In genomic region chr9:105390616-105391015, GRCm38 (mm10) we compare ENCODE assay signal across 17 mouse cellular contexts. TPM values are rescaled to one million over a fixed set of nuclear protein-coding genes. Genes with fewer than 3 reads are reported as not detected.
DNase-seq lines count a peak whose midpoint lies in the region; TF ChIP-seq lines count a peak whose summit lies in the region.
"Had no signal": no experiment of that assay in that cellular context is flagged by ENCODE, and none has a peak within 500 bp of the region (broad histone marks: within the 10 kb centered on the region; RNA-seq: fewer than 3 reads in every experiment).

No protein-coding gene starts in this region.

- H3K36me3 ChIP-seq in testis, adult 2 months (ENCODE audit: control insufficient read depth, insufficient read depth, low read length) = no peaks in the 10 kb centered on the region; the same call in 1 of the 2 replicates
- H3K36me3 ChIP-seq: embryonic facial prominence, embryonic 10.5 days; embryonic facial prominence, embryonic 12.5 days had no signal

- H3K4me1 ChIP-seq in testis, adult 2 months (ENCODE audit: control insufficient read depth, insufficient read depth, low read length) = no peaks in the 10 kb centered on the region
- H3K4me1 ChIP-seq: embryonic facial prominence, embryonic 10.5 days; embryonic facial prominence, embryonic 12.5 days had no signal

- TF ChIP-seq POLR2A in testis, adult 2 months (IDR thresholded peaks at IDR 0.05; ENCODE audit: control insufficient read depth, low read depth, low read length) = no peak

- H3K4me3 ChIP-seq in testis, adult 2 months (ENCODE audit: control insufficient read depth, low read depth, low read length) = peak overlapping the region; percentile 85
- H3K4me3 ChIP-seq: embryonic facial prominence, embryonic 10.5 days; embryonic facial prominence, embryonic 12.5 days; forebrain, embryonic 13.5 days had no signal

- no peak for TF ChIP-seq CTCF in testis, adult 2 months (IDR thresholded peaks at IDR 0.05; ENCODE audit: control insufficient read depth, insufficient read depth, insufficient replicate concordance, low read depth, low read length)

- H3K27me3 ChIP-seq in testis, adult 2 months (ENCODE audit: control insufficient read depth, insufficient read depth, low read length) = no peaks in the 10 kb centered on the region
- H3K27me3 ChIP-seq: embryonic facial prominence, embryonic 12.5 days had no signal

- intact Hi-C loops in gastrocnemius, postnatal 36 days (cut with DNase I) = loop anchor here (10.0 kb wide), 1 partner anchor 336 kb away; the partner anchor contains the start of gene Mrpl3

- no peak for DNase-seq in testis, postnatal 14 days (ENCODE audit: low spot score)
- DNase-seq in WW6 (ENCODE audit: low read depth, low spot score) = peak; percentile 13
- no peak for DNase-seq in left cerebral cortex, adult 8-10 months (ENCODE audit: low spot score in 2 of 2)
- no peak for DNase-seq in gastrocnemius, postnatal 36 days
- DNase-seq: adrenal gland, adult 8-10 months; adrenal gland, postnatal 36 days; B cell, adult 2 months; cerebellum, adult 11-12 months; cerebellum, adult 2 months; cerebellum, adult 9-10 months; cerebellum, postnatal 25 days had no signal

- no peak overlapping the region for H3K27ac ChIP-seq in testis, adult 2 months (ENCODE audit: control insufficient read depth, insufficient read depth, low read depth, low read length)
- H3K27ac ChIP-seq: embryonic facial prominence, embryonic 10.5 days; embryonic facial prominence, embryonic 12.5 days; forebrain, embryonic 13.5 days had no signal

RNA-seq across cellular contexts. Expression of gene Aste1, which starts 4.6 kb away (rescaled TPM):
- 68.1 and 77.8 TPM in 2 replicates for polyA plus RNA-seq in testis, adult 2 months (2012; rRNA removed)
- total RNA-seq in left cerebral cortex, adult 8-10 months (2022) = 10 to 100 TPM; 10.0 to 14.2 (median 11.4) TPM
- 1 to 10 TPM; 1.7 to 1.8 TPM for total RNA-seq in gastrocnemius, postnatal 36 days (2021)

RNA-seq across cellular contexts. Expression of gene Nek11, which starts 4.7 kb away (rescaled TPM):
- 10.1 and 10.9 TPM in 2 replicates for polyA plus RNA-seq in testis, adult 2 months (2012; rRNA removed)
- total RNA-seq in left cerebral cortex, adult 8-10 months (2022) = 1 to 10 TPM in 3 of 4 experiments, under 1 TPM in 1; 0.81 to 2.5 (median 1.8) TPM
- total RNA-seq in gastrocnemius, postnatal 36 days (2021) = not detected
- total RNA-seq: adrenal gland, postnatal 14 days; MEL had no signal
